Mouse (Mus musculus): ENCODE results near the gene Myh6.

- no peak for TF ChIP-seq POLR2A (IDR thresholded peaks at IDR 0.05; ENCODE audit: control insufficient read depth, low read depth, low read length)
- TF ChIP-seq CTCF (IDR thresholded peaks at IDR 0.05; ENCODE audit: control insufficient read depth, insufficient read depth, insufficient replicate concordance, low read depth, low read length), result no peak
Observed at GRCm38 (mm10) chr14:55003878-55004855, 37.4 kb upstream of the Myh6 start.
